Comparison of ENCODE assay signal across 9 mouse cellular contexts in the genomic region with DNA sequence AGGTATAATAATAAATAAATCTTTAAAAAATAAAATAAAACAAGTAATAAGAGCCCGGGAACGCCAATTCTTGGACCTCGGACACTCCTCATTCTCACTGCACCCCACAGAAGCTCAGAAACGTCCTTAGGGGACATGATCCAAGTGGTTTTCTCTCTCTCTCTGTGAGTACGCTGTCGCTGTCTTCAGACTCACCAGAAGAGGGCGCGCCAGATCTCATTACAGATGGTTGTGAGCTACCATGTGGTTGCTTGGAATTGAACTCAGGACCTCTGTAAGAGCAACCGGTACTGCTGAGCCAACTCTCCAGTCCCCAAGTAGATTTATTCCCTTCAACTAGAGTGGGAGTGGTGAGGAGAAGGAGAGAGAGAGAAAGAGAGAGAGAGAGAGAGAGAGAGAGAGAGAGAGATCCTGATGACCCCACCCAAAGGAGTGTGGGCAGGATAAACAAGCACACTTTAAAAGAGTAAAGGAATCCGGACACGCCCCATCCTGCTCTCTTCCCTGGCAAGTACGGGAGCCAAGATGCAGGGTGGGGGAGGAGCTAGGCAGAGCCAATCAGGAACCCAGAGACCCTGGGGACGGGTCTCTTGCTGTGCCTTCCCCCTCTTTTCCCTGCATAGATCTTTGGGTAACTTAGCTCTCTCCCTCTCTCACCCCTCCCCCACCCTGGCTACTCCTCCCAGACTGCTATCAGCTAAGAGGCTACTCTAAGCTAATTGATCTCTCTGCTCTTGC. TPM values are rescaled to one million over a fixed set of nuclear protein-coding genes. Genes with fewer than 3 reads are reported as not detected.
DNase-seq lines count a peak whose midpoint lies in the region; ATAC-seq and TF ChIP-seq lines count a peak whose summit lies in the region.
"Had no signal": no experiment of that assay in that cellular context is flagged by ENCODE, and none has a peak within 500 bp of the region (broad histone marks: within the 10 kb centered on the region; RNA-seq: fewer than 3 reads in every experiment).

No protein-coding gene starts in this region.

- 0 out of 2 replicates have a peak overlapping the region, but pooled peaks have one; percentile 13 for H3K4me2 ChIP-seq in hindbrain, embryonic 13.5 days
- H3K4me2 ChIP-seq in neural tube, embryonic 13.5 days, result peak overlapping the region; percentile 31

- H3K79me2 ChIP-seq in heart, adult 2 months (replicated peaks; ENCODE audit: control insufficient read depth, insufficient read depth, low read length), result no peaks in the 10 kb centered on the region

- H3K36me3 ChIP-seq in heart, adult 2 months (ENCODE audit: control insufficient read depth, insufficient read depth, low read length), result no peaks in the 10 kb centered on the region
- peaks cover 22% of the 10 kb centered on the region for H3K36me3 ChIP-seq in hindbrain, embryonic 13.5 days
- peaks cover 34% of the 10 kb centered on the region for H3K36me3 ChIP-seq in neural tube, embryonic 13.5 days

- 16% methylated on average over 13 of the region's 13 CpGs for WGBS in heart, adult 2 months
- 19% methylated on average over 13 of the region's 13 CpGs for WGBS in hindbrain, embryonic 13.5 days
- 12% methylated on average over 13 of the region's 13 CpGs for WGBS in neural tube, embryonic 13.5 days

- no peak overlapping the region for H3K9ac ChIP-seq in heart, adult 2 months (ENCODE audit: low read depth, low read length)
- H3K9ac ChIP-seq in hindbrain, embryonic 13.5 days, result no peak overlapping the region
- H3K9ac ChIP-seq in neural tube, embryonic 13.5 days, result peak overlapping the region; percentile 9; the same call in 1 of the 2 replicates

- H3K4me3 ChIP-seq in heart, adult 2 months, result no peak overlapping the region
- no peak overlapping the region for H3K4me3 ChIP-seq in hindbrain, embryonic 13.5 days
- H3K4me3 ChIP-seq in neural tube, embryonic 13.5 days, result no peak overlapping the region

- no peak for TF ChIP-seq POLR2A in heart, adult 2 months (IDR thresholded peaks at IDR 0.05; ENCODE audit: insufficient read depth, low read depth, low read length)

- H3K27me3 ChIP-seq in heart, adult 2 months (ENCODE audit: control insufficient read depth, insufficient read depth, low read length), result peaks cover 1% of the 10 kb centered on the region; the same call in 1 of the 2 replicates
- no peaks in the 10 kb centered on the region for H3K27me3 ChIP-seq in hindbrain, embryonic 13.5 days
- H3K27me3 ChIP-seq in neural tube, embryonic 13.5 days, result no peaks in the 10 kb centered on the region

- no peak for DNase-seq in heart, adult 2 months
- no peak for DNase-seq in heart, postnatal 10 days
- peak; percentile 45 for DNase-seq in urinary bladder, postnatal 14 days (ENCODE audit: low spot score)
- DNase-seq in urinary bladder, postnatal 25 days (ENCODE audit: low spot score), result no peak
- DNase-seq in ovary, postnatal 14 days (ENCODE audit: low spot score), result no peak
- no peak for DNase-seq in Muller cell, postnatal 12 days (ENCODE audit: inconsistent ontology term)

- H3K4me1 ChIP-seq in heart, adult 2 months (ENCODE audit: control insufficient read depth, insufficient read depth, low read length), result no peaks in the 10 kb centered on the region
- peaks cover 63% of the 10 kb centered on the region for H3K4me1 ChIP-seq in hindbrain, embryonic 13.5 days (replicated peaks)
- H3K4me1 ChIP-seq in neural tube, embryonic 13.5 days (replicated peaks), result peaks cover 62% of the 10 kb centered on the region

- TF ChIP-seq CTCF in heart, adult 2 months (IDR thresholded peaks at IDR 0.05), result peak; percentile 59

- no peak overlapping the region for H3K27ac ChIP-seq in heart, adult 2 months
- H3K27ac ChIP-seq in hindbrain, embryonic 13.5 days, result no peak overlapping the region
- H3K27ac ChIP-seq in neural tube, embryonic 13.5 days (replicated peaks), result no peak overlapping the region

- TF ChIP-seq EP300 in heart, adult 2 months (IDR thresholded peaks at IDR 0.05; ENCODE audit: insufficient read depth, low read depth, low read length), result no peak

- intact Hi-C loops in heart, adult 2 months (cut with DNase I), result no loop called here
- intact Hi-C loops in heart, postnatal 10 days (cut with DNase I), result no loop called here

- ATAC-seq in hindbrain, embryonic 13.5 days (ENCODE audit: low FRiP score), result peak; percentile 35; the same call in 1 of the 2 replicates
- ATAC-seq in neural tube, embryonic 13.5 days (ENCODE audit: low read depth), result no peak; the same call in 1 of the 2 replicates

- no peaks in the 10 kb centered on the region for H3K9me3 ChIP-seq in hindbrain, embryonic 13.5 days
- H3K9me3 ChIP-seq in neural tube, embryonic 13.5 days, result no peaks in the 10 kb centered on the region

RNA-seq across cellular contexts. Expression of a gene that starts 8.1 kb away (rescaled TPM):
- under 1 TPM; 0.42 to 0.50 TPM for total RNA-seq in heart, adult 2 months (2021)
- 1.3 TPM in 2 replicates for polyA plus RNA-seq in heart, adult 2 months (2012; rRNA removed)
- total RNA-seq in heart, postnatal 10 days (2021), result under 1 TPM; 0.69 to 0.72 TPM
- polyA plus RNA-seq in hindbrain, embryonic 13.5 days (2015; fragmentation: Nextera tagmentation; extraction: Ambion mirVana), result 58.3 and 63.0 TPM in 2 replicates
- polyA plus RNA-seq in neural tube, embryonic 13.5 days (2015; fragmentation: Nextera tagmentation; extraction: Ambion mirVana), result 76.0 and 77.8 TPM in 2 replicates

RNA-seq across cellular contexts. Expression of a gene that starts 23.7 kb away (rescaled TPM):
- total RNA-seq in heart, adult 2 months (2021), result 10 to 100 TPM; 20.1 to 20.6 TPM
- 39.0 and 58.0 TPM in 2 replicates for polyA plus RNA-seq in heart, adult 2 months (2012; rRNA removed)
- total RNA-seq in heart, postnatal 10 days (2021), result 10 to 100 TPM; 39.2 to 40.2 TPM
- polyA plus RNA-seq in hindbrain, embryonic 13.5 days (2015; fragmentation: Nextera tagmentation; extraction: Ambion mirVana), result 134 and 145 TPM in 2 replicates
- polyA plus RNA-seq in neural tube, embryonic 13.5 days (2015; fragmentation: Nextera tagmentation; extraction: Ambion mirVana), result 117 and 134 TPM in 2 replicates

RNA-seq across cellular contexts. Expression of a gene that starts 26.8 kb away (rescaled TPM):
- total RNA-seq in heart, adult 2 months (2021), result 1 to 10 TPM; 1.5 to 1.9 TPM
- 1.6 and 2.0 TPM in 2 replicates for polyA plus RNA-seq in heart, adult 2 months (2012; rRNA removed)
- total RNA-seq in heart, postnatal 10 days (2021), result 10 to 100 TPM; 28.7 to 29.6 TPM
- 97.6 and 102 TPM in 2 replicates for polyA plus RNA-seq in hindbrain, embryonic 13.5 days (2015; fragmentation: Nextera tagmentation; extraction: Ambion mirVana)
- polyA plus RNA-seq in neural tube, embryonic 13.5 days (2015; fragmentation: Nextera tagmentation; extraction: Ambion mirVana), result 130 and 133 TPM in 2 replicates

RNA-seq across cellular contexts. Expression of a gene that starts 27.1 kb away (rescaled TPM):
- total RNA-seq in heart, adult 2 months (2021), result 1 to 10 TPM; 3.7 to 4.1 TPM
- not detected in 2 replicates for polyA plus RNA-seq in heart, adult 2 months (2012; rRNA removed)
- 1 to 10 TPM; 4.7 to 5.5 TPM for total RNA-seq in heart, postnatal 10 days (2021)
- not detected in 2 replicates for polyA plus RNA-seq in hindbrain, embryonic 13.5 days (2015; fragmentation: Nextera tagmentation; extraction: Ambion mirVana)
- polyA plus RNA-seq in neural tube, embryonic 13.5 days (2015; fragmentation: Nextera tagmentation; extraction: Ambion mirVana), result not detected in 2 replicates
- polyA plus RNA-seq: large intestine, adult 2 months had no signal

RNA-seq across cellular contexts. Expression of a gene that starts 39.1 kb away (rescaled TPM):
- 10 to 100 TPM; 51.4 to 64.6 TPM for total RNA-seq in heart, adult 2 months (2021)
- 125 and 177 TPM in 2 replicates for polyA plus RNA-seq in heart, adult 2 months (2012; rRNA removed)
- 100 to 1,000 TPM in 1 of 2 experiments, 10 to 100 TPM in 1; 74.8 to 238 TPM for total RNA-seq in heart, postnatal 10 days (2021)
- polyA plus RNA-seq in hindbrain, embryonic 13.5 days (2015; fragmentation: Nextera tagmentation; extraction: Ambion mirVana), result 1.6 and 2.1 TPM in 2 replicates
- polyA plus RNA-seq in neural tube, embryonic 13.5 days (2015; fragmentation: Nextera tagmentation; extraction: Ambion mirVana), result 1.6 and 1.8 TPM in 2 replicates

Comparison
In these comparisons a context has a peak if more than half of its experiments do, and no peak if none do; other contexts are left out.
1. RNA of a gene that starts 8.1 kb away (polyA plus RNA-seq): 76.0 to 77.8 TPM in neural tube, embryonic 13.5 days and 58.3 to 63.0 TPM in hindbrain, embryonic 13.5 days; 1.3 TPM in heart, adult 2 months; every median in the first group is over 10 times any median in the second.
2. RNA of a gene that starts 26.8 kb away (polyA plus RNA-seq): 130 to 133 TPM in neural tube, embryonic 13.5 days and 97.6 to 102 TPM in hindbrain, embryonic 13.5 days; 1.6 to 2.0 TPM in heart, adult 2 months; every median in the first group is over 10 times any median in the second.